Mouse (Mus musculus) olfactory bulb, adult 2 months (tissue): ENCODE data around the gene Xxylt1.

Experiments
- CTCF ChIP-seq: fragments of 200-500 bp; IDR thresholded peaks from 2 replicates; pipeline ENCODE4 v1.5.1; 2012; ENCODE audit warnings: low read depth, mild to moderate bottlenecking, low read length, moderate library complexity; ENCODE audit not compliant: insufficient read depth
- POLR2A ChIP-seq: fragments of 200-500 bp; IDR thresholded peaks from 2 replicates; pipeline ENCODE4 v1.6.1; 2012; ENCODE audit warnings: mild to moderate bottlenecking, low read depth, low read length, moderate library complexity; ENCODE audit not compliant: insufficient read depth

DNA sequence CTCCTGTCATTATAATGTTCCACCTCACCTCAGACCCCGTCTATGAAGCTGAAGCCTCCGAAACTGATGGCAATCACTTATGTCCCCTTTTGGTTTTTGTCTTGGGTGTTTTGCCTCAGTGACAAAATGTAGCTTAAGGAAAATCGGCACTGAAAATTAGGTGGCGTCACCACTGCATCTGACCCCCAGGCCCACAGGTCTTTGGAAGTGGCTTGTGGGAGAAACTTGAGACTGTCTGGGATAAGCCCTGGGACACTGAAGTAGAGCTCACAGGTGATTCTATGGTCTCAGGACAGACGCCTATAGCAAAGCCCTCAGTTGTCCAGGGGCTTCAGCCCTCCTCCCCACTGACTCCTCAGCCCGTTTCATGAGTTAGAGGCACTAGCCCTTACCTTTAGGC, 9.5 kb downstream of the Xxylt1 start:
- TF ChIP-seq CTCF (no peak), POLR2A (no peak)
